Mouse (Mus musculus): ENCODE data around the gene Rdh16.
"Not testable (repeated sequence)": the region's sequence is repeated elsewhere in the genome, so short reads cannot be mapped to it uniquely, and the experiment has no call there.

The Rdh16 gene

GRCm38 (mm10) chr10:127834186-127834585, 33.2 kb downstream of the Rdh16 start:
- DNase-seq = not testable (repeated sequence)

DNA sequence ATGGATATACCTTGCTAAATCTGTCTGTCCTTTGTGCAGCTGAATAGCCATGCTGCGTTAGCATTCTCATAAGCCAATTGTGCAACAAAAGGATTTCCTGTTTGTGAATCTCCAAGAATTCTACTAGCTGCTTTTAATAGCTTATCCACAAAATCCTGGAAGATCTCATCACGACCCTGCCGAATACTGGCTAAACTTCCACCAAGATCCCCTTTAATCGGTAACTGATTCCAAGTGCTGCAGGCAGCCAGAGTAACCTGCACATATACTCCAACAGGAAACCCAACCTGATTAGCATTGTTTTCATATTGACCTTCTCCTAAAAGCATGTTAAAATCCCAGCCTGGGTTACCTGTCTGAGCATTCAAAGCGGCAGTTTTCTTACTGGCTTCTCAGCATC, 34.3 kb downstream of the Rdh16 start:
- peak; percentile 53 to 79 for DNase-seq

DNA sequence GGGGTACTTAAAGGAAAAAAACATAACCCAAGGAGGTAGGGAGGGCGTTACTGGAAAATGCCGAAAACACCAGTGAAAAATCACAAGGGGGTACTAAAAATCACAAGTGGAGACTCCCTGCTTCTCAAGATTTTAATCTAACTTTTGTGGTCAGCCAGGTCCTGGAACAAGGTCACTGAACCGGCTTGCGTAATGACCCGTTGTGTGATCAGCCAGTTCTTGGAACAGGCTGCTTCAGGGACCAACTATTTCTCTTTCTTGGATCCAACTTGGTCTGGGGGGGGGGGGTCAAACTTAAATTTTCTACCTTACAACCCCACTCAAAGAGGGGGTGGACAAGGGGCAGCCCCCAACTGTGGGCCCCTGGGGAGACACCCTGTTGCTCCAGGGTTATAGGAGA, 36.8 kb downstream of the Rdh16 start:
- peak; percentile 58 to 83 for DNase-seq

DNA sequence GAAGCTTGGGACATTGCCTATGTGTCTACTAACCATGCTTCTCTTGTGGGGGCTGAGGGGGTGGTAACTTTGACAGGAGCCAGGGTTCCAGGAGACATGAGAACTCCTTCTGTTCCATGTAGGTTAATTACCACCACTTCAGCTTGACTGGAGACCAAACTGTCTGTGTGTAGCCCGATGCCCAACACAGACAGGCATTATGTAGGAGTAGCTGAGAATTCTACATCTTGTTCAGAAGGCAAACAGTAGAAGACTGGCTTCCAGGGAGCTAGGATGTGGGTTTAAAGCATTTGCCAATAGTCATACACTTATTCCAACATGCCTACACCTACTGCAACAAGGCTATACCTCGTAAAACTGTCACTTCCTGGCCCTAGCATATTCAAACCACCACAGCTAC, 37.6 kb downstream of the Rdh16 start:
- DNase-seq = no peak

DNA sequence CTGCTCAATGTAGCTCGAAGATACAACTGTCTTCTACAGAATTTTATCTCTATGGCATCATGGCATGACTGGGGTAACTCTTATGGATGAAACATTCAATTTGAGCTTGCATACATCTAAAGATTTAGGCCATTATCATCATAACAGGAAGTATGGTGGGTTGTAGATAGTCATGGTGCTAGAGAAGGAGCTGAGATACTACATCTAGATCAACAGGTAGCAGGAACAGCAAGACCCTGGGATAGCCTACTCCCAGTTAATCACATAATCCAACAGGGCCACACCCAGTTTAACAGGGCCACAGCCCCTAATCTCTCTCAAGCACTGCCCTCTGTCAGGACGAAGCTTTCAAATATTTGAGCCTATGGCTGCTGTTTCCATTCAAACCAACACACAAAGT, 39.8 kb downstream of the Rdh16 start:
- DNase-seq = no peak

- DNase-seq = peak; percentile 48
These were observed 45.0 kb downstream of the Rdh16 start for GRCm38 (mm10) chr10:127845945-127846344.

DNA sequence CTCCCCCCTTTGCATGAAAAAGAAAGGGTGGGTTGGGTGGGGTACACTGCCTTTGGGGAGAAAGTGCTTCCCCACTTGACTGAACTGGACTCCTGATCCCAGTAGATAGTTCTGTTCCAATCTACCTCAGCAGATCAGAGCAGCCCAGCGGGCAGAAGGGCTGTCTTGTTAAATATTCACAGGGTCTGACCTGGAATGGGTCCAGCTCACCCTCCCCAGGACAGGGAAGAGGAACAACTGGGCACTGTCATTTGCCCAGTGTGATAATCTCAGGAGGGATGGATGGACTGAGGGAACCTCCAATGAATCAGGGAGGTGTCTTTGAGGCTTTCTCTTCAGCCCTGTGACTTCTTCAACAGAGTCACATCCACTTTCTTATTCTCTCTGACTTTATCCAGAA, 47.1 kb downstream of the Rdh16 start:
- peak; percentile 87 to 92 for DNase-seq

GRCm38 (mm10) chr10:127849628-127850027, 48.7 kb downstream of the Rdh16 start, which contains the start of gene Rdh19:
Rdh19 (plus strand) TSS chr10:127849928.
- no peak for DNase-seq

DNA sequence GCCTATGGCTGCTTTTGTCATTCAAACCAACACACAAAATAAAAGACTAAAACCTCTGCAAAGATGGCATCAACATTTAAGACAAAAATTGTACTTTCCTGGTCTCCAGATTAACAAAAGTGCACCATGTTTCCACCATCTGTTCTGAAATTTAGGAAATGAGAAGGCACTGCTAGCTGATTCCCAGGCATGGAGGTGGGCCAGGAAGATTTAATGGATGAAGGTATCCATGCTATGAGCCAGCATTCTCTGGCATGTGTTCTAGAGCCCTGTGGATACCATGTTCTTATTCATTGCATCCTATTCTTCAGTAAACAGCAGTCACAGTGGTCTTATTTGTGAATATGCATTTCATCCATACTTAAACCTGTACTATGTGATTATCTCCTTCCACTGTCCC, 55.4 kb downstream of the Rdh16 start:
- DNase-seq = no peak

- DNase-seq = peak; percentile 84 to 87
These were observed 64.0 kb downstream of the Rdh16 start for GRCm38 (mm10) chr10:127864931-127865330.

GRCm38 (mm10) chr10:127866232-127866631, 65.3 kb downstream of the Rdh16 start, which contains the start of gene Rdh16f2:
Rdh16f2 (plus strand) TSS chr10:127866474.
- DNase-seq = peak in 1 of 2 experiments; percentile 38

- peak in 1 of 2 experiments; percentile 68 for DNase-seq
These were observed 71.5 kb downstream of the Rdh16 start for GRCm38 (mm10) chr10:127872484-127872883.

DNA sequence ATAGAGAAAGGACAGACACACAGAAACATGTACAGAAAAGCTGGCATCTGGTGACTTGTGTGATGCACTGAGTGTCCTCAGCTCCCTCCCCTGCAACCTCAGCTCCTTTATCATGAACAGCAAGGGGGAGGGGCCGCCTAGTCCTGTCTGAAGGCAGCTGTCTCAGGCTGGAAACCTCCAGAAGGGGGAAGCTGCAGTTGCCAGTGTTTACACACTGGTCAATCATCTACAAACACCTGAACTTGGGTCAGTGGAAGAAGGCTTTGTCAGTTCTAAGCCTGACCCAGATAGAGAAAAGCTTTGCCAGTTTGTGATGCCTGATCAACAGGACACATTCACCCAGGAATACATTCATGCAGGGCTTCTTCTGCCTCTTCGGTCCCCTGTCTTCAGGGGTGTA, 76.7 kb downstream of the Rdh16 start:
- DNase-seq = peak; percentile 91 to 94

- DNase-seq = no peak
These were observed 77.5 kb downstream of the Rdh16 start for GRCm38 (mm10) chr10:127878262-127879057.

DNA sequence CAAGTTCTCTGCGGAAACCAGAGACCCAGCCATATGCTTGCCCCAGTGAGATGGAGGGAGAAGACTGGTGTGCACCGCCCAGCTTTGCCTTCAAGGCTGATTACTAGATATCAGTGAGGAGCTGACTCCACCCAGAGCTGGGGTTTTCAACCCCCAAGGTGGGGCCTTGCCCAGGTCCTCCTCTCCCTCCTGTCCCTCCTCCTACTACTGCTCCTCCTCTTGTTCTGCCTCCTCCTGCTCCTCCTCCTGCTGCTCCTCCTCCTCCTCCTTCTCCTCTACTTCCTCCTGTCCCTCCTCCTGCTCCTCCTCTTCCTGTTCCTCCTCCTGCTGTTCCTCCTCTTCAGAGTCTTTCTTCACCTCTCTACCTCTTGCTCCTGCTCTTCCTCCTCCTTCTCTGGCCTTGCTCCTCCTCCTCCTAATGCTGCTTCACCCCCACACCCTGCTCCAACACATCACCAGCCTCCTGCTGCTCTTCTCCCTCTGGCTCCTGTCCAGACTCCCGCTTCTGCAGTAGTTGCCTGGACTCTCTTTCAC, 78.3 kb downstream of the Rdh16 start:
- DNase-seq = peak; percentile 73 to 85

DNA sequence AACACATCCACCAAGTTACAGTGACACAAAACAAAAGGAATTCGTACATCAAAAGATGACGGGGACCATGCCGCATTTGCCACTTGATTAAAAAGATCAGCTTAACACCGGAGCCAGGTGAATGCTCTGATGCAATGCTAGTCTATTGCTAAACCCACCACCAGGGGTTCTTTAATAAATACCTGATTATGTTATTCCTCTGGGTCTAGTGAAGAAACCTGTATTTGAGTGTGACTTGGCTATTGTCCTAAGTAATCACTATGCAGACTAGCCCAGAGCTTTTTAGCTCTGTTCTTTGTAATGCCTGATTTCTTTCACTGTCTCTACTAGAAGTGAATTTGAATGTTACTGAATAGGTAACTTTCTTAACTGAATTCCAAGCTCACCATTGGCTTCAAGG, 80.1 kb downstream of the Rdh16 start:
- DNase-seq = no peak

GRCm38 (mm10) chr10:127886551-127886950, 85.6 kb downstream of the Rdh16 start:
- peak; percentile 73 to 87 for DNase-seq

- peak; percentile 62 to 82 for DNase-seq
These were observed 86.0 kb downstream of the Rdh16 start for GRCm38 (mm10) chr10:127886971-127887370.

- DNase-seq = no peak
These were observed 87.7 kb downstream of the Rdh16 start, which contains the start of gene Rdh7 for GRCm38 (mm10) chr10:127888605-127889004. Rdh7 (minus strand) TSS chr10:127888817.

- DNase-seq = no peak
These were observed 90.5 kb downstream of the Rdh16 start for GRCm38 (mm10) chr10:127891481-127891880.

DNA sequence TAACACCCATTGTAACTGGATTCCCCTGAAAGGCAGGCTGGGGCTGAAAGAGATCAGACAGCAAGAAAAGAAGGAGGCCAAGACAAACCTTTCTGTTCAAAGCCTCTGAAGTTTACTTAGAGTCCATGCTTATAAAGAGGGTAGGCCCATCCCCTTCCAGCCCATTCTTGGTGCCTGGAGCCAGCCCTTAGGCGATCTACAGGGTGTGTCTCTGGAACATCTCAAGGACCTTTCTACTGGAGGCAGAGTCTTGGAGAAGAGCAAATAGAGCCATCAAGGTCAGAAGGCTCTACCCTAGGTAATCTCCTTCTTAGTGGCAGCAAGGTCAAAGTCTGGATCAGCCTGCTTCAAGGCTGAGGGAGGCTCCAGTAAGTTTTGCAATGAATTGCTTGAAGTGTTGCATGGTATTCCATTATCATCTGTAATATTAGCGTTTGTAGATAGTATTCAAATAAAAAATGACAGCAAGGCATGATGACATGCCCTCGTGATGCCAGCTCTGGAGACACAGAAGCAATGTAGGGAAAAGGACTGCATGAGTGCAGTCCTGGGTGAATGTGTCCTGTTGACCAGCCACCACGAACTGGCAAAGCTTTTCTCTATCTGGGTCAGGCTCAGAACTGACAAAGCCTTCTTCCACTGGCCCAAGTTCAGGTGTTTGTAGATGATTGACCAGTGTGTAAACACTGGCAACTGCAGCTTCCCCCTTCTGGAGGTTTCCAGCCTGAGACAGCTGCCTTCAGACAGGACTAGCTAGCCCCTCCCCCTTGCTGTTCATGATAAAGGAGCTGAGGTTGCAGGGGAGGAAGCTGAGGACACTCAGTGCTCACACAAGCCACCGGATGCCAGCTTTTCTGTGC, 92.4 kb downstream of the Rdh16 start:
- peak; percentile 78 to 85 for DNase-seq

Measured in kidney, postnatal 25 days (tissue).